Mouse (Mus musculus) midbrain, embryonic 13.5 days (tissue): ENCODE data around the gene Gm17087. TPM values are rescaled to one million over a fixed set of nuclear protein-coding genes. Genes with fewer than 3 reads are reported as not detected.

Source experiments
- ATAC-seq: fragments of 200-750 bp; cut with Nextera tagmentation; 2 replicates; pipeline ENCODE4 v1.8.0; 2017; ENCODE audit warnings: mild to moderate bottlenecking, moderate TSS enrichment, moderate library complexity
- H3K27ac ChIP-seq: fragments of 300-500 bp; sonication (generic); 2 replicates; pipeline ENCODE4 v1.5.1; 2015; ENCODE audit warnings: inconsistent platforms, mild to moderate bottlenecking, moderate library complexity
- H3K27me3 ChIP-seq: fragments of 300-500 bp; sonication (generic); 2 replicates; pipeline ENCODE4 v1.6.1; 2015; ENCODE audit warnings: mild to moderate bottlenecking, inconsistent platforms
- H3K36me3 ChIP-seq: fragments of 300-500 bp; sonication (generic); 2 replicates; pipeline ENCODE4 v1.6.1; 2015; ENCODE audit warnings: mild to moderate bottlenecking, inconsistent platforms
- H3K4me1 ChIP-seq: fragments of 300-500 bp; sonication (generic); replicated peaks from 2 replicates; pipeline ENCODE4 v1.6.1; 2015; ENCODE audit warnings: inconsistent platforms
- H3K4me2 ChIP-seq: fragments of 300-500 bp; sonication (generic); replicated peaks from 2 replicates; pipeline ENCODE4 v1.6.1; 2015; ENCODE audit warnings: moderate library complexity, mild to moderate bottlenecking, inconsistent platforms
- H3K4me3 ChIP-seq: fragments of 300-500 bp; sonication (generic); replicated peaks from 2 replicates; pipeline ENCODE4 v1.5.1; 2015; ENCODE audit warnings: mild to moderate bottlenecking, inconsistent platforms
- H3K9ac ChIP-seq: fragments of 300-500 bp; sonication (generic); replicated peaks from 2 replicates; pipeline ENCODE4 v1.6.1; 2015; ENCODE audit warnings: mild to moderate bottlenecking, inconsistent platforms
- H3K9me3 ChIP-seq: fragments of 300-500 bp; sonication (generic); 2 replicates; pipeline ENCODE4 v1.6.1; 2016; ENCODE audit warnings: mild to moderate bottlenecking, inconsistent platforms
- WGBS: fragments of 180-500 bp; shearing (Covaris S2); methylation state at CpG from one replicate; pipeline ENCODE4 v1.1.7; 2015; 5-methylcytosine and 5-hydroxymethylcytosine counted together
- polyA plus RNA-seq: library from polyadenylated mRNA; unstranded; fragments of >200 nt; fragmentation: Nextera tagmentation; extraction: Ambion mirVana; gene quantifications from 2 replicates; pipeline ENCODE4 v1.2.1, GENCODE M21; 2015

Gm17087 gene
- polyA plus RNA-seq, result not detected in 2 replicates

DNA sequence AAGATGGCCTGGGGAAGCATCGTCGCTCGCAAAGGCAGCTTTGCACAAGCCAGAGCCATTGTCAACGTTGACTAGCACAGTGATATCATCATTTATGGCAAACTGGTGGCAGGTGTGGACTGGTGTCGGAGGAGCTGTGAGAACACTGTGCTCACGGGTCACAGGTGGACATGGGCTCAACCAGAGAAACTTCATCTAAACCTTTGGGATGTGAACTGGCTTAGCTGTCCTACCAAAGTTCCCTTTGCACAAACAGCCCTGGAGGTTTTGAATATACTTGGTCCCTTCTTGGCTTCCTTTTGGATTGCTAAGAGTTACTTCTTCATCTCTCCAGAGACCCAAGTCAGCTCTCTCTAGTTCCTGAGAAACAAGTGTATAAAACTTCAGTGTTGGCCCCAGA lies at the start of gene Gm17087:
TSS of gene Gm17087 (minus strand) at position 101 of the 400 bp plus-strand sequence.
- H3K4me3 ChIP-seq, result no peak within 1 kb of the TSS
- H3K36me3 ChIP-seq, result no peaks in the 10 kb centered on the region
- H3K4me2 ChIP-seq, result no peak within 1 kb of the TSS
- no peaks in the 10 kb centered on the region for H3K9me3 ChIP-seq
- H3K27ac ChIP-seq, result no peak within 1 kb of the TSS
- H3K9ac ChIP-seq, result no peak within 1 kb of the TSS
- H3K27me3 ChIP-seq, result no peaks in the 10 kb centered on the region
- ATAC-seq, result no peak
- 95% methylated on average over 6 of the region's 6 CpGs for WGBS
- 0 out of 2 replicates have a peak, but pooled peaks cover 3% of the 10 kb centered on the region for H3K4me1 ChIP-seq

DNA sequence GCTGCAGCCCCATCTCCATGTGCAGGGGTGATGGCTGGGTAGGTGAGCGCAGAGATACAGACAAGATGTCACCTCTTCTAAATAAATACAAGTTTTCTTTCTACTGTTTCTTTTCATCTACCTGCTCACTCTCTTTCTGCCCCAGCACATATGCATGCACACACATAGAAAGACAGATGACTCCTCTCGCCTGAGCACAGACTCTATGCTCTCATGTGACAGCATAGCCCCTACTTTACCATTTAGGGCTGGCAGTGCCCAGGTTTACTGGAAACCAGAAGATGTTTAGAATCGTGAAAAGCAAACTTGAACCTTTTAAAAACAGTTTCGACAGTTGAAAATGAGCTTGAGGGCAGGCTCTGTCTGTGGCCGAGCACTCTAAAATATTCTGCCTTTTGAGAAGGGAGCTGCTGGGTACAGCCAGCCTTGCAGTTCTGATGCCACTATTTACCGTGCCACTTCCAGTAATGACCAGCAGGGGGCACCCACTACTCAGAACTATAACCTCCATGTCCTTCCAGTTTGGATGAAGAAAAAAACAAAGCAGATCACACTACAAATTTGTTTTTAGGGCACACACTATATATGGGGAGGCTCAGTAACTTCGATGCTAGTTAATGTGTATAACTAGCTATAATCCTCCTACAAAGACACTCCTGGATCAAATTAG lies 47.3 kb upstream of the Gm17087 start:
- Histone ChIP-seq H3K27ac (no peak overlapping the region), H3K27me3 (no peaks in the 10 kb centered on the region), H3K4me2 (no peak overlapping the region), H3K36me3 (no peaks in the 10 kb centered on the region), H3K4me1 (no peaks in the 10 kb centered on the region), H3K4me3 (no peak overlapping the region), H3K9ac (no peak overlapping the region), H3K9me3 (no peaks in the 10 kb centered on the region)
- peak; percentile 55; the same call in 1 of the 2 replicates for ATAC-seq
- WGBS, result 39% methylated on average over 7 of the region's 7 CpGs

DNA sequence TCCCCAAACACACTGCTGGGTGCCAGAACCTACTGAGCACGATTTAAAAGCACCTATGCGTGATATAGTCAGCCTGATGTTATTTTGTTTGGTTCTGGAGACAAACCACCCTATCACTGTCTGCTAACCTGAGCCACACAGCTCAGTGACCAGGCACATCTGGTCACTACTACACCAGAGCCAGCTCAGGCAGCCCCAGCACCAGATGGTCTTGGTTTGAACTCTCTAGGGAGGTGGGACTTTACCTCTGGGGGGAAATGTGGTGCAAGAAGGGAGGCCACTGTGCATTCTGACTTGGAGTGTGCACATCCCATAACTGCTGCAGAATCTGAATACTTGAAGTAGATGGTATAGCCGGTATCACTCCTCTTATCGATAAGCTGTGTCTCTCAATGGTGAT lies 45.2 kb upstream of the Gm17087 start:
- Histone ChIP-seq H3K9ac (no peak overlapping the region), H3K4me1 (no peaks in the 10 kb centered on the region), H3K36me3 (no peaks in the 10 kb centered on the region), H3K4me3 (no peak overlapping the region), H3K27me3 (no peaks in the 10 kb centered on the region), H3K4me2 (no peak overlapping the region), H3K27ac (no peak overlapping the region), H3K9me3 (no peaks in the 10 kb centered on the region)
- no peak for ATAC-seq
- 86% methylated on average over 4 of the region's 4 CpGs for WGBS

DNA sequence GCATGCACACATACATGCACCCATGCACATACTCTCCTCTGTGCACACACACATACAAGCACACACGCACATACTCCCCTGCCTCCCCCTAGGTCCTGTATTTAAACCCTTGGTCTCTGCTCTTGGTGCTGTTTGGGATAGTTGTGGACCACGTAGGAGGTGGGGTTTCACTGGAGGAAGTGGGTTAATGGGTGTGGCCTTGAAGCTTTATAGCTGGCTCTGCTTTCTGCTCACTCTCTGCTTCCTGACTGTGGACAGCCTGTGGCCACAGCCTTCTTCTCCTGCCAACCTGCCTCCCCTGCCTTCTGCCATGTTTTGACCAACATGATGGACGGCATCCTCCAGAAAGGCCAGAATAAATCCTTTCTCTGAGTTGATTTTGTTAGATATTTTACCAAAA lies 39.9 kb upstream of the Gm17087 start:
- H3K9ac ChIP-seq, result no peak overlapping the region
- no peaks in the 10 kb centered on the region for H3K4me1 ChIP-seq
- H3K27me3 ChIP-seq, result no peaks in the 10 kb centered on the region
- 88% methylated on average over 3 of the region's 3 CpGs for WGBS
- H3K4me3 ChIP-seq, result no peak overlapping the region
- H3K9me3 ChIP-seq, result no peaks in the 10 kb centered on the region
- H3K36me3 ChIP-seq, result no peaks in the 10 kb centered on the region
- no peak overlapping the region for H3K27ac ChIP-seq
- no peak for ATAC-seq
- no peak overlapping the region for H3K4me2 ChIP-seq

DNA sequence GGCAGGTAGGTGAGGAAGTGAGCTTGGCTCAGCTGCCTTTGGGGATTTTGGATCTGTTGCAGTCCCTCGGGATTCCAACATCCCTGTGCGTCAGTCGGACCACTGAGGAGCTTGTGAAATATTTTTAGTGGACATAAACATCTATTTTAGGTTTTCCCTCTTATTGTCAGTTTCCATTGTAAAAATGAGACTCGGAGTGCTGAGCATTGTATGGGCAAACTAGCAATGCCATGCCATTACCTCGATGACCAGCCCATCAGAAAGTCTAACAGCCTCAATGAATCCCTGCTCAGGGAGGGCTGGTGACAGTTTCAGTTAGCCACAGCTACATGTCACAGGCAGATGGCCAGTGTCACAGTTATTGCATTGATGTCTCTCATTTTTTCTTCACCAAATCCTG lies 39.2 kb upstream of the Gm17087 start:
- Histone ChIP-seq H3K4me2 (no peak overlapping the region), H3K27ac (no peak overlapping the region), H3K36me3 (no peaks in the 10 kb centered on the region), H3K9ac (no peak overlapping the region), H3K4me3 (no peak overlapping the region), H3K4me1 (no peaks in the 10 kb centered on the region), H3K27me3 (no peaks in the 10 kb centered on the region), H3K9me3 (no peaks in the 10 kb centered on the region)
- no peak for ATAC-seq
- WGBS, result 81% methylated on average over 5 of the region's 5 CpGs

DNA sequence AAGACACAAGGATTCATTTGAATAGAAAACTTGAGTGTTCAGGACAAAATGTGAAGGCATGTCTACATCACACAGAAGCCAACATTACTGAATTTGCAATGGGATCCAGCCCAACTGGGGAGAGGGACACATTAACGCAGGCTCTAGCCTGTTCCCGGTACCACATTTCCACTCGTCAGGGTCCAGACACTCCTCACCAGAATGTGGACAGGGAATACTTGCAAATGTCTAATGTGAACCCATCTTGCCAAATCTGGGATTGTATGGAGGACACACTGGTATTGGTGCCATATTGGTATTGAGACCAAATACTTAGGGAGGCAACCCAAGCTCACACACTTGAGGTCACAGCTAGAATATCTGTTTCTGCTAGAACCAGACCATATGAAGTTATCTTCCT lies 36.2 kb upstream of the Gm17087 start:
- 95% methylated on average over 3 of the region's 3 CpGs for WGBS
- Histone ChIP-seq H3K27ac (no peak overlapping the region), H3K4me2 (no peak overlapping the region), H3K27me3 (no peaks in the 10 kb centered on the region), H3K9me3 (no peaks in the 10 kb centered on the region), H3K9ac (no peak overlapping the region), H3K36me3 (no peaks in the 10 kb centered on the region), H3K4me3 (no peak overlapping the region), H3K4me1 (no peaks in the 10 kb centered on the region)
- no peak for ATAC-seq

DNA sequence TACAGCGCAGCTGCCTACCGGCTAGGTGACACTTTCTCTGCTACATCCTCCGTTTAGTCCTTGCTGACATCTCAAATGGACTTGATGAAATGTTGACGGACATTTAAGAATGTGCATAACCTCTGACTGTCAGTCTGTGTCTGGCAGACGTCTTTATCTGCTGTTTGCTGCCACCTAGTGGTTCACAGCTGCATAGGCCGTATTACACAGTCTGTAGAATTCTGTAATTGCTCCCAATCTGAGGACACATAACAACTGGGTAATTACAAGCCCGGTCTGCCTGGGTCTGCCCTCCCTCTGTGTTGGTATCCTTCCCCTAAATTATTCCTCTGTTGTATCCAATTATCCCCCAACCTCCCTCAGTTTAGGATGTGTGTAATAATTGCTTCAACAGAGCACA lies 31.0 kb upstream of the Gm17087 start:
- Histone ChIP-seq H3K9me3 (peaks cover 2% of the 10 kb centered on the region; the same call in 1 of the 2 replicates), H3K9ac (no peak overlapping the region), H3K27ac (no peak overlapping the region), H3K27me3 (peaks cover 7% of the 10 kb centered on the region; the same call in 1 of the 2 replicates), H3K4me2 (no peak overlapping the region), H3K4me1 (0 out of 2 replicates have a peak, but pooled peaks cover 3% of the 10 kb centered on the region), H3K4me3 (no peak overlapping the region), H3K36me3 (no peaks in the 10 kb centered on the region)
- ATAC-seq, result peak; percentile 87
- WGBS, result 11% methylated on average over 7 of the region's 7 CpGs

DNA sequence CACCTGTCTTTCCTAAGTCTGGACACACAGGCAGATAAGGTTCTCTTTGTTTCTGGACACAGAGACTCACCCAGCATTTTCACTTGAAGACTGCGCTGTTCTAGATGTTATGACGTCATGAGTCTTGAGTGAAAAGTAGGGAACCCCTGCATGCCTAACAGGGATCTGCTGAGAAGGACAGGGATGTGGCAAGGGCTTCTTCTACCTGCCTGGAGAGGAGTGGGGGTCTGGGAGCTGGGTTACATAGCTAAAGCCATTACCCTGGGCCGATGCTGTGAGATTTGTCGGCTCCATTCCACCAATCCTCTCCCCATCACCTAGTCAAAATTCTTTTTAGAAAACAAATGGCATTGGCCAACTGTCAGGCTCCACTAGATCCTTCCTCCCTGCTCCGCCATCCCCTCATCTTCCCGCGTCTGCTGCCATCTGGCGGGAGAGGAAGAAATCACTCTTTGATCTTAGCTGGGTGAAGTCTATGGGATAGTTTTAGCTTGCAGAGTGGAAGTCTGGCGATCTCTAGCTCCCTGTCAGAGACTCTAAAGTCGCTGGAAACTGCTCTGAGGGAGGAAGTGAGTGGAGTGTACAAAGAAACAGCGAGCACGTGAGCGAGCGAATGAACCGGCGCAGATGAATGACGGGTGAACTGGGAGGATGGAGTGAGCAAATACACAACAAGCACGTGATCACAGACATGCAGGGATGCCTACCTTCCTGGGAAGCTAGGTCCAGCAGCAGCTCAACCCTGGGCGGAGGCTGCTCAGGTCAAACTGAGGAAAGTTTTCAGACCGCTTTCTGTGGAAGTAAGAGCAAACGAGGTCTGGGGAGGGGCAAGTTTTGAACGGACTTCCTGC lies 25.9 kb upstream of the Gm17087 start:
- Histone ChIP-seq H3K9me3 (peaks cover 2% of the 10 kb centered on the region; the same call in 1 of the 2 replicates), H3K4me1 (0 out of 2 replicates have a peak, but pooled peaks cover 3% of the 10 kb centered on the region), H3K27me3 (peaks cover 10% of the 10 kb centered on the region; the same call in 1 of the 2 replicates), H3K4me3 (peak overlapping the region; percentile 25), H3K9ac (no peak overlapping the region), H3K4me2 (peak overlapping the region; percentile 51), H3K36me3 (no peaks in the 10 kb centered on the region), H3K27ac (no peak overlapping the region)
- ATAC-seq, result peak; percentile 53; the same call in 1 of the 2 replicates
- 18% methylated on average over 22 of the region's 22 CpGs for WGBS

DNA sequence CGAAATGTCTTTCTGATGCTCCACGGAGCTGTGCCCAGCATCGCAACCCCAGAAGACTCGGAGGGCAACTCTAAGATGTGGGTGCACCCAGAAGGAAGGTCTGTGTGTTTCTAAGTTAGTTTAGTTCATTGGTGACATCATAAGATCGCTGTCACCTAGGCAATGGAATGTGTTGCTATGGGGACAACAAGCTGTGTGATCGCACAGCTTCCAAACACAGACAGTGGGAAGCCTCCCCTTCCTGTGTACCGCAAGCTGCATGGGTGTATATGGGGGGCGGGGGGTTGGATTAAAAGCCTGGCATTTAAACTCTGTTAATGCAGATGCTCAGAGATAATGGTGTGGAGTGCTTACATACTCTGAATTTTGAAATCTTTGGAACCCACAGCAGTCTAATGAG lies 14.8 kb upstream of the Gm17087 start:
- Histone ChIP-seq H3K4me1 (peaks cover 3% of the 10 kb centered on the region; the same call in 1 of the 2 replicates), H3K9ac (no peak overlapping the region), H3K27me3 (no peaks in the 10 kb centered on the region), H3K4me2 (no peak overlapping the region), H3K9me3 (no peaks in the 10 kb centered on the region), H3K4me3 (no peak overlapping the region), H3K36me3 (no peaks in the 10 kb centered on the region), H3K27ac (no peak overlapping the region)
- whole genome bisulfite sequencing, result 60% methylated on average over 8 of the region's 8 CpGs
- no peak for ATAC-seq

DNA sequence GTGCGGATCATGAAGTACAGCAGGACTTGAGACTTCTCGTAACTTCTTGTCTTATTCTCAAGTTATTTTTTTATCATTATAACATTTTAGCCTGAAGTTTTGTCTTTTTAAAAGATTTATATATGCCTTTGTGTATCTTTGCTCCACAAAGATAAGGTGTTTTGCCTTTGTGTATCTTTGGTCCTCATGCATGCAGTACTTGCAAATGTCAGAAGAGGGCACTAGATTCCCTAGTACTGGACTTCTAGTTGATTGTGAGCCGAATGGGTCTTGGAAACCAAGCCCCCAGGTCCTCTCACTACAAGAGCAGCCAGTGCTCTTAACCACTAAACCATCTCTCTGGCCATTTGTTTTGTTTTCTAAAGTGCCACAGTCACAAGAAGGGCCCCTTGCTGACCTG lies 13.6 kb upstream of the Gm17087 start:
- no peak overlapping the region for H3K4me3 ChIP-seq
- H3K4me2 ChIP-seq, result no peak overlapping the region
- H3K27me3 ChIP-seq, result no peaks in the 10 kb centered on the region
- no peak overlapping the region for H3K27ac ChIP-seq
- no peaks in the 10 kb centered on the region for H3K9me3 ChIP-seq
- ATAC-seq, result no peak
- no peak overlapping the region for H3K9ac ChIP-seq
- H3K36me3 ChIP-seq, result no peaks in the 10 kb centered on the region
- 64% methylated on average over 3 of the region's 3 CpGs for WGBS
- H3K4me1 ChIP-seq, result peaks cover 3% of the 10 kb centered on the region; the same call in 1 of the 2 replicates

DNA sequence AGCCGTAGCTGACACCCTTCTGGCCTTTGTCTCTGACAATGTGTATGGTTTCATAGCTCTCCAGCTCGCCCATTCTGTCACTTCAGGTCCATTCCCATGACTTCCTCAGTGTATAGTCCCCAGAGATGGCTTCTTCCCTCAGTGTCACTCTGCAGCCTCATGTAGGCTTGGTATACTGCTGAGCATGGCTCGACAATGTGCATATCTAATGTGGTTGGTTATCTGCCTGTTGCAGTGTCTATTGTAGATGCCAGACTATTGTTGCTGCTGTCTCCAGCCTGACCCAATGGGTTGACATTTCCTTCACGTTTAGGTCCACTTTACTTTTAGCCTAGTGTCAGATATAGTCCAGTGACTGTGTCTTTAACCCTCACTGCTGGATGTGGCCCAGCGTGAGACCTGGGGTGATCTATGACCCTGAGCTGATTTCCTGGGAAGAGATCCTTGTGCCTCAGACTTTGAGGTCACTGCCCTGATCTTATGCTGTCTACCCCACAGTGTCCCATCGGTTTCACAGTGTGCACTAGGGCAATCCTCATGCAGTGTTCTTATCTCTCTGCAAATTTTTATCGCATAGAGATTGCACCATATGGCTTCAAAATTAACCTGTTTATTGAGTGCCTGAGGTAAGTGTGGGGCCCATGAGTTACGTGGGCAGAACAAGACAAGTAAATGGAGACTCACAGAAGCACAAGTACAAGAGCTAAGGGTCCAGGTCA lies 7.0 kb upstream of the Gm17087 start:
- no peak for ATAC-seq
- H3K9ac ChIP-seq, result no peak overlapping the region
- H3K4me2 ChIP-seq, result no peak overlapping the region
- no peaks in the 10 kb centered on the region for H3K4me1 ChIP-seq
- 80% methylated on average over 8 of the region's 8 CpGs for WGBS
- no peaks in the 10 kb centered on the region for H3K9me3 ChIP-seq
- H3K4me3 ChIP-seq, result no peak overlapping the region
- H3K27me3 ChIP-seq, result no peaks in the 10 kb centered on the region
- no peak overlapping the region for H3K27ac ChIP-seq
- no peaks in the 10 kb centered on the region for H3K36me3 ChIP-seq

DNA sequence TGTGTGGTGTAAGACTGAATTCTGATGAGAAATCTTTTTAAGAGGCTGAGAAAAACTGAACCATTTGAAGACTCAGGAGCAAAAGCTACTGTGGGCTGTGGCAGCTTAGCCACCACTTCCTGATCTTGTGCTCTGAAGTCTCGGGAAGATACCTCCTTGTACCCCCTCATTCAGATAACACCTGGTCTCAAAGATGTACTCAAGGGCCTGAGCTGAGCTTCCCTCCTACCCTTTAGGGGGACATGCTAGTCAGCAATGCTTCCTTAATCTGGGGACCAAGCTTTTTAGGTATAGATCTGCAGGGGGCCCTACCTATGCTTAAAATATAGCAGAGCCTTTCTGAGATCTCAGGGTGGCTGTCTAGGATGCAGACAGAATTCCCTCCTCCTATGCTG lies 3.9 kb downstream of the Gm17087 start:
- Histone ChIP-seq H3K27me3 (no peaks in the 10 kb centered on the region), H3K4me1 (0 out of 2 replicates have a peak, but pooled peaks cover 5% of the 10 kb centered on the region), H3K27ac (no peak overlapping the region), H3K4me3 (no peak overlapping the region), H3K9me3 (no peaks in the 10 kb centered on the region), H3K4me2 (no peak overlapping the region), H3K36me3 (no peaks in the 10 kb centered on the region), H3K9ac (no peak overlapping the region)
- ATAC-seq, result no peak
- 79% methylated on average over 1 of the region's 1 CpGs for whole genome bisulfite sequencing
